Mouse (Mus musculus) spleen, adult 2 months (tissue): ENCODE results near the gene Aldh3b1. TPM values are rescaled to one million over a fixed set of nuclear protein-coding genes. Genes with fewer than 3 reads are reported as not detected.
A peak's percentile ranks its signal among the peaks of the same experiment; 100 is the strongest.

ENCODE experiments used
- DNase-seq, 2 experiments: peaks; one replicate each; pipeline versions ENCODE4 v3.0.0 to v3.0.0-alpha.2; 2012 to 2021; ENCODE audit warnings: low spot score in 2 of 2, low read depth in 1 of 2
- H3K27ac ChIP-seq: fragments of 200-500 bp; 2 replicates; pipeline ENCODE4 v1.5.1; 2012; ENCODE audit warnings: low read length, inconsistent platforms; ENCODE audit not compliant: insufficient read depth
- H3K27me3 ChIP-seq: fragments of 200-500 bp; 2 replicates; pipeline ENCODE4 v1.6.1; 2012; ENCODE audit warnings: mild to moderate bottlenecking, moderate library complexity, low read length, inconsistent platforms; ENCODE audit not compliant: control insufficient read depth, insufficient read depth
- H3K36me3 ChIP-seq: fragments of 200-500 bp; 2 replicates; pipeline ENCODE4 v1.6.1; 2012; ENCODE audit warnings: mild to moderate bottlenecking, low read length, inconsistent platforms; ENCODE audit not compliant: control insufficient read depth, insufficient read depth
- H3K4me1 ChIP-seq: fragments of 200-500 bp; 2 replicates; pipeline ENCODE4 v1.6.1; 2011; ENCODE audit warnings: inconsistent platforms; ENCODE audit not compliant: control insufficient read depth, insufficient read depth, insufficient read length
- H3K4me3 ChIP-seq: fragments of 200-500 bp; 2 replicates; pipeline ENCODE4 v1.5.1; 2011; ENCODE audit warnings: mild to moderate bottlenecking, inconsistent platforms; ENCODE audit not compliant: insufficient read depth, insufficient read length; ENCODE audit errors: extremely low read depth
- CTCF ChIP-seq: fragments of 200-500 bp; IDR thresholded peaks from 2 replicates; pipeline ENCODE4 v1.5.1; 2011; ENCODE audit warnings: mild to moderate bottlenecking, inconsistent platforms; ENCODE audit not compliant: insufficient read depth, insufficient read length, insufficient replicate concordance; ENCODE audit errors: extremely low read depth
- POLR2A ChIP-seq: fragments of 200-500 bp; IDR thresholded peaks from 2 replicates; pipeline ENCODE4 v1.6.1; 2011; ENCODE audit warnings: low read depth, low read length, inconsistent platforms
- WGBS: fragments of 180-500 bp; shearing (Covaris S2); methylation state at CpG from one replicate; pipeline ENCODE4 v1.1.7; 2018; 5-methylcytosine and 5-hydroxymethylcytosine counted together
- polyA plus RNA-seq: library from polyadenylated mRNA; depleted of rRNA; stranded (reverse); fragments of >200 nt; gene quantifications from 2 replicates; pipeline ENCODE4 v1.2.3, GENCODE M21; 2012

The Aldh3b1 gene
- polyA plus RNA-seq, 1 experiment = 24.6 TPM

GRCm38 (mm10) chr19:3945872-3946564 lies 16.4 kb upstream of the Aldh3b1 start:
- DNase-seq = peak in 1 of 2 experiments; percentile 59
- Histone ChIP-seq H3K27ac (peak overlapping the region; percentile 4; the same call in 1 of the 2 replicates), H3K4me3 (no peak overlapping the region), H3K27me3 (no peaks in the 10 kb centered on the region), H3K36me3 (peaks cover 50% of the 10 kb centered on the region), H3K4me1 (peaks cover 21% of the 10 kb centered on the region)
- TF ChIP-seq CTCF (no peak), POLR2A (no peak)
- 30% methylated on average over 10 of the region's 10 CpGs for WGBS

- Histone ChIP-seq H3K27me3 (no peaks in the 10 kb centered on the region), H3K4me3 (no peak overlapping the region), H3K4me1 (peaks cover 21% of the 10 kb centered on the region), H3K27ac (peak overlapping the region; percentile 39), H3K36me3 (peaks cover 30% of the 10 kb centered on the region)
- 24% methylated on average over 27 of the region's 27 CpGs for WGBS
- peak; percentile 77 to 87 for DNase-seq
- TF ChIP-seq POLR2A (peak; percentile 23; the same call in 1 of the 2 replicates), CTCF (no peak)
Observed at GRCm38 (mm10) chr19:3942986-3943735, 13.6 kb upstream of the Aldh3b1 start.

- Histone ChIP-seq H3K27me3 (no peaks in the 10 kb centered on the region), H3K27ac (peak overlapping the region; percentile 37), H3K4me3 (no peak overlapping the region), H3K4me1 (peaks cover 21% of the 10 kb centered on the region), H3K36me3 (peaks cover 27% of the 10 kb centered on the region)
- no peak for DNase-seq
- TF ChIP-seq CTCF (no peak), POLR2A (no peak)
- WGBS = 62% methylated on average over 7 of the region's 7 CpGs
Observed at GRCm38 (mm10) chr19:3942315-3942714, 12.7 kb upstream of the Aldh3b1 start.

DNA sequence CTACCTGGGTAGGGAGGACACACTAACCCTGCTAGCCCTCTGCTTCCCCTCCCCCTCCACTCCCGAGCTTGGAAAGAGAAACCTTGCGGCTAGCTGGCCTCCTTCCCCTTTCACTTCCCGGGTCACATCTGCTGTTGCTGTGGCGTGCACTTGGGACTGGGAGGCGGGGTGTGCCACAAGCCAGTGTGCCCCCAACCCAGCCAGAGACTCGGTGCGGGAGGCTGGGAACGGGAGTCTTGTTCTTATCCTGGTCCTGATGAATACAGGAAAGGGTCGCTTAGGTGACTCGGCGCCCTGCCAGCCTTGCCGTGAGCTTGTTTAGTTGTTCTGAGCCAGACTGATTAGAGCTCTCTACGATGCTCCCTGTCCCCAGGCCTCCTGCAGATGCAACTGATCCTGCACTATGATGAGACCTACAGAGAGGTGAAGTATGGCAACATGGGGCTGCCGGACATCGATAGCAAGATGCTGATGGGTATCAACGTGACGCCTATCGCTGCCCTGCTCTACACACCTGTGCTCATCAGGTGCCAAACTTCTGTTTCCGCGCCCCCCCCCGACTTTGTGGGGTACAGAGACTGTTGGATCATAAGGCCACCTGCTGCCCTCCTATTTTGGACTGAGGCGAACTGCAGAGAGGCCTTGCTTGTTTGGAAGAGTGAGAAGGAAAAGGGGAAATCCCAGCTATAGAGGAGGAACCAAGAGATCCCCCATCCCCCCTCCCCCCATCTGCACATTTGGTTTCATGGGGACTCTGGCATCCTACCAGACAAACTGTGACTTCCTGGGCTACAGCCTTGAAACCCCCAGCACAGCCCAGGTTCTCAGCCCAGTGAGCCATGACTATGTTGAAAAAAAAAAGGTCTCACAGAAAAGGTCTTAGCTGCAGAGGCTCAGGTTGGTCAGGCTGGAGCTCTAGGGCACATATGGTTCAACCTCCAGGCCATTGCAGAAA lies 6.6 kb upstream of the Aldh3b1 start:
- DNase-seq = peak in 1 of 2 experiments; percentile 89
- TF ChIP-seq CTCF (no peak), POLR2A (peak; percentile 49)
- 3% methylated on average over 22 of the region's 22 CpGs for WGBS
- Histone ChIP-seq H3K36me3 (peaks cover 5% of the 10 kb centered on the region), H3K4me1 (peaks cover 13% of the 10 kb centered on the region; the same call in 1 of the 2 replicates), H3K27ac (peak overlapping the region; percentile 98), H3K27me3 (no peaks in the 10 kb centered on the region), H3K4me3 (peak overlapping the region; percentile 96)

DNA sequence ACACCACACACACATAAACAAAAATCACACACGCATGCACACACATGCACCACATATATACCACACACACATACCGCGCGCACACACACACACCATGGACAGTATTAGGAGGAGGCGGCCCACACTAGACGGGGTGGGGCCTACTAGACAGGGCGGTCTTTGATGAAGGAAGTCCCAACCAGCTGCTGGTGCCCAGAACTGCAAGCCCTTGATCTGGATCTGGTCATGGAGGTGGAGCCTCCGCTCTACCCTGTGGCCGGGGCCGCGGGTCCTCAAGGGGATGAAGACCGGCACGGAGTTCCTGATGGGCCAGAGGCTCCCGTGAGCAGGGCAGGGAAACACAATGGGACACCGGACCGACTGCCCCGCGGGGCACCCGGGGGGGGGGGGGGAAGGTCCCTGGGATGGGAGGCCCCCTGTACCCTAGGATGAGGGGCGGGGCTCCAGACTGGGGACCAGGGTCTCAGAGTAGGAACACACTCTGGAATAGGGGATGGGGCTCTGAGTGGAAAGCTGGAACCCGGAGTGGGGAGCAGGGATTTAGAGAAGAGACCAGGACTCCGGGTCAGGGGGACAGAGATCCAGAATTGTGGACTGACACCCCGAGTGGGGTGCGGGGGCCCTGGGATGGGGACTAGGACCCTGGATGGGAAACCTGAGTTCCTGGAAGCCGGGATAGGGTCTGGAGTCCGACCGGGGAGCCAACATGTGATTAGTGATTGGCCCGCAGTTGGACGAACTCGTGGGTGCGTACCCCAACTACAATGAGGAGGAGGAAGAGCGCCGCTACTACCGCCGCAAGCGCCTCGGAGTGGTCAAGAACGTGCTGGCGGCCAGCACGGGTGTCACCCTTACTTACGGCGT lies 5.7 kb upstream of the Aldh3b1 start, which contains the start of gene Unc93b1:
Gene Unc93b1, plus strand, starts transcription at position 155 of the 864 bp plus-strand sequence.
- no peaks in the 10 kb centered on the region for H3K27me3 ChIP-seq
- 2% methylated on average over 41 of the region's 42 CpGs for WGBS
- peak within 1 kb of the TSS; percentile 96 for H3K4me3 ChIP-seq
- peak in 1 of 2 experiments; percentile 80 for DNase-seq
- peak within 1 kb of the TSS; percentile 98 for H3K27ac ChIP-seq
- peaks cover 18% of the 10 kb centered on the region; the same call in 1 of the 2 replicates for H3K4me1 ChIP-seq
- H3K36me3 ChIP-seq = peaks cover 4% of the 10 kb centered on the region
- no peak for TF ChIP-seq CTCF
- peak; percentile 90 for TF ChIP-seq POLR2A

DNA sequence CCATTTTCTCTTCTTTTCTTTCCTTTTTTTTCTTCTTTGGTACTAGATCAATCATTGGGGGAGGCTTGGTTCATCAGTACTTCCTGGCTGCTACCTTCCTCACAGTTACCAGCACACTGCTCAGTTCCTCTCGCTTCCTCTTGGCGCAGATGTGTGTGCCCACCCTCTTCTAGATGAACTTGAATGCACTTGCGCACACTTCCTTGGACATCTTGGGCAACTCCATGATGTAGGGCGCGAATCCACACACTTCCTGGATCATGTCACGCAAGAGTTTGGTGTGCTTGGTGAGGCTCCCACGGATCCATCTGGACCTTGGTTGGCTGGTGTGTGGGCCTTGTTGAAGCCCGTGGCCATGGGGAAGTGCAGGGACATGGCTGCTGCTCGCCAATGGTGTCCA lies 2.1 kb upstream of the Aldh3b1 start:
- peak overlapping the region; percentile 81 for H3K27ac ChIP-seq
- no peak for TF ChIP-seq CTCF
- TF ChIP-seq POLR2A = no peak; the same call in 1 of the 2 replicates
- 0 out of 2 replicates have a peak, but pooled peaks cover 1% of the 10 kb centered on the region for H3K36me3 ChIP-seq
- no peak overlapping the region for H3K4me3 ChIP-seq
- WGBS = 53% methylated on average over 9 of the region's 9 CpGs
- H3K4me1 ChIP-seq = peaks cover 34% of the 10 kb centered on the region; the same call in 1 of the 2 replicates
- H3K27me3 ChIP-seq = no peaks in the 10 kb centered on the region
- DNase-seq = no peak
